Mouse (Mus musculus) ES-CJ7 (cell line): ENCODE measurements at regions not wholly inside any gene's neighbourhood (a gene's known extent, or its start where the extent isn't known, plus 50 kb on each side); places are given as distances from the start of the nearest gene placed in this dataset.
"Not testable (repeated sequence)": the region's sequence is repeated elsewhere in the genome, so short reads cannot be mapped to it uniquely, and the experiment has no call there.

Experiments
- DNase-seq: peaks from one replicate; pipeline ENCODE4 v3.0.0; 2011; ENCODE audit warnings: low read depth, low spot score

- no peak for DNase-seq
Measured at GRCm38 (mm10) chr3:49686182-49686895, 70.8 kb downstream of the Pcdh18 start.

GRCm38 (mm10) chr3:49674921-49675320 is 82.2 kb downstream of the Pcdh18 start:
- no peak for DNase-seq

- DNase-seq, result peak; percentile 2
Measured at GRCm38 (mm10) chr3:49672685-49673184, 84.4 kb downstream of the Pcdh18 start.

- no peak for DNase-seq
Measured at GRCm38 (mm10) chr3:49667543-49668338, 89.4 kb downstream of the Pcdh18 start.

- no peak for DNase-seq
Measured at GRCm38 (mm10) chr3:49666516-49666915, 90.6 kb downstream of the Pcdh18 start.

- no peak for DNase-seq
Measured at GRCm38 (mm10) chr3:49648895-49649175, 108.3 kb downstream of the Pcdh18 start.

- no peak for DNase-seq
Measured at GRCm38 (mm10) chr3:49648040-49648894, 108.9 kb downstream of the Pcdh18 start.

GRCm38 (mm10) chr3:49644993-49645392 is 112.1 kb downstream of the Pcdh18 start:
- no peak for DNase-seq

GRCm38 (mm10) chr3:49643871-49644270 is 113.3 kb downstream of the Pcdh18 start:
- DNase-seq, result peak; percentile 8

GRCm38 (mm10) chr3:49641966-49642758 is 115.0 kb downstream of the Pcdh18 start:
- DNase-seq, result no peak

GRCm38 (mm10) chr3:49641411-49641810 is 115.7 kb downstream of the Pcdh18 start:
- no peak for DNase-seq

- DNase-seq, result no peak
Measured at GRCm38 (mm10) chr3:49638601-49639000, 118.5 kb downstream of the Pcdh18 start.

- no peak for DNase-seq
Measured at GRCm38 (mm10) chr3:49636676-49637075, 120.4 kb downstream of the Pcdh18 start.

GRCm38 (mm10) chr3:49592706-49593451 is 164.2 kb downstream of the Pcdh18 start:
- no peak for DNase-seq

GRCm38 (mm10) chr3:49590234-49590633 is 166.9 kb downstream of the Pcdh18 start:
- no peak for DNase-seq

- no peak for DNase-seq
Measured at GRCm38 (mm10) chr3:49586531-49587168, 170.5 kb downstream of the Pcdh18 start.

- DNase-seq, result not testable (repeated sequence)
Measured at GRCm38 (mm10) chr3:49585962-49586361, 171.2 kb downstream of the Pcdh18 start.

- no peak for DNase-seq
Measured at GRCm38 (mm10) chr3:49566769-49567729, 190.1 kb downstream of the Pcdh18 start.

- no peak for DNase-seq
Measured at GRCm38 (mm10) chr3:49527642-49528041, 229.5 kb downstream of the Pcdh18 start.
